Mouse (Mus musculus) kidney, postnatal 14 days (tissue): ENCODE data around the gene Lipe.
"Not testable (repeated sequence)": the region's sequence is repeated elsewhere in the genome, so short reads cannot be mapped to it uniquely, and the experiment has no call there.

Source experiments
- DNase-seq: peaks from one replicate; pipeline ENCODE4 v3.0.0; 2022; ENCODE audit warnings: mixed read lengths

The Lipe gene

DNA sequence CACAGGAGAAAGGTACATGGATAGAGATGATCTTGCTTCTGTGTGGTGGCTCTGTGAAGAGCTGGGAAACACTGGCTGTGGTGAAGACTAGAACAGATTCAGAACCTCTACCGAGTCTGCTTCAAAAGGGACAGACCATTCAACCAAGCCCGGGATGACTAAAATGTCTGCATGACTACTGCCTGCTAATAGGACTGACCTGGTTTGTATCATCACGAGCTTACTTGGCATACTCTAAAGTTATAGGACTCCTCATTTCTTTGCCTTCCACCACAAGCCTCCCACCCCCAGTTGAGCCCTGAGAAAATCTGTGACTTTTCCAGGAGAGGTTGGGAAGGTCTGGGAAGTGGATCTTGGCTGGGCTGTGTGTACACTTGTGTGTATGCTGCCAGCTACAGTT is 13.4 kb upstream of the Lipe start:
- no peak for DNase-seq

DNA sequence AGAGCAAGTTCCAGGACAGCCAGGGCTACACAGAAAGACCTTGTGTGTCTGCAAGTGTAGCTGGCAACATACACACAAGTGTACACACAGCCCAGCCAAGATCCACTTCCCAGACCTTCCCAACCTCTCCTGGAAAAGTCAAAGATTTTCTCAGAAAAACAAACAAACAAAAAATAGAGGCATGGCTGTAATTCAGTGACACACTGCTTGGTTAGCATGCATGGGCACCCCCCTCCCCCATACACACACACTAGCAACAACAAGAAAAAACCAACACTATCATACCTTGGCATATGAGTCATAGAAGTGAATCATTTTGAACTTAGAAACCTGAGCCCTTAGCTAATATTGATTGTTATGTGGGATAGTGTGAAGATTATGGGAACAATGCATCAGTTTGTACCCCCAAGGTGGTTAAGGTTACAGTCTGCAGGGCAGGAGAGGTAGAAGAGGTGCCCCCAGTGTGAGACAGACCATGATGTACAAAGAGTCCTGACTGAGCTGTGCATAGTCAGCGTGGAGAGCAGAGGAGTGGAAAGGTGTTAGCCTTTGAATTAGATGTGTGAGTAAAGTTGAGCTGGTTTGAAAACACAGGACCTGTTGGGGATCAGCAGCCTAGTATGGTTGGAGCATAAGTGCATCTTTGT is 12.6 kb upstream of the Lipe start:
- DNase-seq = no peak

GRCm38 (mm10) chr7:25409114-25409760 is 10.7 kb upstream of the Lipe start:
- DNase-seq = no peak

GRCm38 (mm10) chr7:25406468-25406867 is 8.0 kb upstream of the Lipe start:
- DNase-seq = no peak

- DNase-seq = peak; percentile 86
These were observed 4.2 kb upstream of the Lipe start for GRCm38 (mm10) chr7:25402671-25403101.

DNA sequence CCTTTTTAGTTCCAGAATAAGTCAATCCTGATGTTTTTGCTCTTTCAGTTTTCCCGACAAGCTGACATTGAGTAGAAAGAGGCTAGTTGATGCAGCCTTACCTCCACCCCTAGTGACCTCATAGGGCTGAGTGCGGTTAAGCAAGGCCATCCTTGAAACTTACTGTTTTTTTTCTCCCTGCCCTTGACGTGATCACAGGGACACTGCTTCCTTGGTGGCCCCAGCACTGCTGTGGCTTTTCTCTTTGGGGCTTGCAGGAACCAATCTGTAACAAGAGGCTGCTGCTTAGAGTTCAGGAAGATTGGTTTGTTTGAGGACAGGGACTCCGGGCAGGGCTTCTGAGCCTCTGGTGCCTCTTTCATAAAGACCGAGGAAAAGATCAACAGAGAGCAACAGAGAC is 3.5 kb upstream of the Lipe start:
- no peak for DNase-seq

DNA sequence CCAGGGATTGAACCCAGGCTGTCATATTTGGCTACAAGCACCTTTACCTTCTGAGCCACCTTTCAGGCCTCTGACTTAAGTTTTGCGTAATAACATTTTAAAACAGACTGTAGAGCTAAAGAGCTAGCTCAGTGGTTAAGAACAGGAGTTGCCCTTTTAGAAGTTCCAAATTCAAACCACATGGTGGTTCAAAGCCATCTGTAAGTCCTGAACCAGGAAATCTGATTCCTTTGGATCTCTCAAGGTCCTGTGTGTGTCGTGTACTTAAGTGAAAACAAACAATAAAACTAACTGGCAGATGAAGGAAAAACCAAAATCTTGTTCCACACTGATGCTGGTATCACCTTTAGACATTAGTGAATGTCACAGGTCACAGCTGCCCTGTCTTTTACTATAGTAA is 3.0 kb upstream of the Lipe start:
- DNase-seq = no peak

GRCm38 (mm10) chr7:25399028-25399427 is 518 bp upstream of the Lipe start:
- DNase-seq = not testable (repeated sequence)

DNA sequence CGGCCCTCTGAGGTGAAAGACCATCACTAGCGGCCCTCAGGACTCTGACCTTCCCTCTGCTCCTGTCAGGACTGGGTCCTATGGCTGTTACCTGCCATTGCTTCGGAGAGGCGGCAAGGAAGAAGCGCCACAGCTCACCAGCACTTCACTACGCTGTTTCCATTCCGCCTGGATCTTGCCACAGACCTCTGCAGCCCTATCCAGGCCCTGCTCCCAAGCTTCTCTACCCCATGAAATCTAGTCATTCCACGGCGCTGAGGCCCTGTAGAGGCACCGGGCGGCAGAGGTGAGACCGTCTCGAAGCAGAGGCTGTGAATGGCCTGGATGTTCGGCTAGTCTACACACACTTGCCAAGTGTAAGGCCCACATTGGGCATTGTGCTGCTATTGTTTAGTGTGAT is 1.9 kb downstream of the Lipe start:
- no peak for DNase-seq

DNA sequence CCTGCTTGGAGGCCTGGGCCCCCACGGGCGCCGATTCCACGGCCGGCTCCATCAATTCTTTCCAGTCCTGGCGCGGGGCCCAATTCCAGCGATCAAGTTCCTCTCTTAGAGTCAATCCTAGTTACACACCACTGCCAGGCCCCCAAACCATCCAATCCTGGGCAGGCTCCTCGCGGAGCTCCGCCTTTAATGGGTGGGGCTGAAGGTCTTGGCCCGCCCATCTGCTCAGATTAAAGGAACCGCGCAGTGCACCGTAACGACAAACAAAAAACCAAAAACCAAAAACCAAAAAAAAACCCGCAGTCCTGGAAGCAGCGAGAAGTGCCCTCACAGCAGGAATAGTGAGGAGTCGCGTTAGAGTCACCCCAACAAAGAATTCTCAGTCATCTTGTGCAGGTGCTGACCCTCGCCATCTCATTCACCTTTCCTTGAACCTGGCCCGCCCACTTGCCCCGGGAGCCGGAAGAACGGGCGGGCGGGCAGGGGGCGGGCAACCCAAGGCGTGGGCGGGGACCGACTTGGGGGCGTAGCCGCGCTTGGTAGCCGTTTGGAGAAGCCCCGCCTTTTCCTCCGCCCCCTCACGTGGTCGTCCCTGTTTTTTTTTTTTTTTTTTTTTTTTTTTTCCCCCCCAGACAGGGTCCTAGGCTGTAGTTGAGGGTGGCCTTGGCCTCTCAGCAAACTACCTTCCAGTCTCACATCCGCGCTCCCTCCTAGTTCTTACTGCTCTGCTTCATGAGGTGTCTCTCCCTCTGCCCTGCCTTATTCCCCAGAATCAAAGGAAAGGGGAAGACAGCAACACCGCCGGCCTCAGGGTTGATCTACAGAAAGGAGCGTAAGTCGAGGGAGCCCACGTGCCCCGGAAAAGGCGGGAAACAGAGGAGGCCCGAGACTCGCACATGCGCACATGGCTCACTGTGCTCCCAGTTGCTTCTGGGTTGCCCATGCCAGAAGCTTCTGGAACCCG is 2.7 kb downstream of the Lipe start:
- peak; percentile 97 for DNase-seq

GRCm38 (mm10) chr7:25395186-25395557 is 3.3 kb downstream of the Lipe start:
- DNase-seq = no peak

DNA sequence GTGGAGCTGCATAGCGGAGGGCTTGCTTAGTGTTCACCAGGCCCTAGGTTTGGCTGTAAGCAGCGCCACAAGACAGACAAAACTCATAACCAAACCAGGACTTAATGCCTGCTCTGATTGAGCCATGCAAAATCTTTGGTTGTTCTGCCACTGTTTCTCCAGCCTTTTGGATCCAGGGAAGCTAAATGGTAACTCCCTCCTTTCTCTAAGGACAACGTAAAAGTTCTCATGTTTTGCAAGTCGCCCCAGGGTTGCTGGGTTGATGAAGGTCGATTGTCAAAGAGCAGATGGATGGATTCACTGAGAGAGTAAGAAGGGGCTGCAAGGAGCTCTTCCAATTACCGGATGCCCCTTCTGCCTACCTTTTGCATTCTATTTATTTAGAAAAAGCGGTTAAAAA is 3.8 kb downstream of the Lipe start:
- no peak for DNase-seq

GRCm38 (mm10) chr7:25393451-25394210 is 4.9 kb downstream of the Lipe start:
- DNase-seq = no peak

- DNase-seq = no peak
These were observed 5.7 kb downstream of the Lipe start for GRCm38 (mm10) chr7:25392851-25393250.

DNA sequence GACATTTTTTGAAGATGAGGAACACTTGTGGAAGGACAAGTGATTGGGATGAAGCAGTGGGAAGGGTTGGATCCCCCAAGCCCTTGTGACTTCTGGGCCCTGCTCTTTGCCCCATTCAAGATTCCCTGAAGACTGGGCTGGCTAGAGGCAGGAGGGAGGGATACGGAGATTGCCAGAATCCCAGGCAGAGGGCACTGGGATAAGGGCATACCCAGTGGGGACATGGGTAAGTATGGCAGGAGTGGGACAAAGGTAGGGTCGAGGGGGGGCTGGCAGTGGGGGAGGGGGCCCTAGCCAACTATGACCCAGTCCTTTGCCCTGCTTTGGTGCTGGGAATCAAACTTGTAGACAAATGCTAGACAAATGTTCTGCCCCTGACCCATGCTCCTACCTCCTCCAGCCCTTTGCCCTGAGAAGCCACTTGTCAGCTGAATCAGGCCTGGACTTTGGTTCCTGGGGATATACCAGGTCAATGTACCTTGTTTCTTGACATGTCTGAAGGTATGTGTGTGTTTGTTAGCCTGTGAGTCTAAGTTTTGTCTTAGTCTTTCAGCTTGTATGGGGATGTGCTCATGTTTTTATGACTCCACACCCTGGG is 6.6 kb downstream of the Lipe start:
- peak; percentile 52 for DNase-seq

GRCm38 (mm10) chr7:25390986-25391385 is 7.5 kb downstream of the Lipe start:
- no peak for DNase-seq

DNA sequence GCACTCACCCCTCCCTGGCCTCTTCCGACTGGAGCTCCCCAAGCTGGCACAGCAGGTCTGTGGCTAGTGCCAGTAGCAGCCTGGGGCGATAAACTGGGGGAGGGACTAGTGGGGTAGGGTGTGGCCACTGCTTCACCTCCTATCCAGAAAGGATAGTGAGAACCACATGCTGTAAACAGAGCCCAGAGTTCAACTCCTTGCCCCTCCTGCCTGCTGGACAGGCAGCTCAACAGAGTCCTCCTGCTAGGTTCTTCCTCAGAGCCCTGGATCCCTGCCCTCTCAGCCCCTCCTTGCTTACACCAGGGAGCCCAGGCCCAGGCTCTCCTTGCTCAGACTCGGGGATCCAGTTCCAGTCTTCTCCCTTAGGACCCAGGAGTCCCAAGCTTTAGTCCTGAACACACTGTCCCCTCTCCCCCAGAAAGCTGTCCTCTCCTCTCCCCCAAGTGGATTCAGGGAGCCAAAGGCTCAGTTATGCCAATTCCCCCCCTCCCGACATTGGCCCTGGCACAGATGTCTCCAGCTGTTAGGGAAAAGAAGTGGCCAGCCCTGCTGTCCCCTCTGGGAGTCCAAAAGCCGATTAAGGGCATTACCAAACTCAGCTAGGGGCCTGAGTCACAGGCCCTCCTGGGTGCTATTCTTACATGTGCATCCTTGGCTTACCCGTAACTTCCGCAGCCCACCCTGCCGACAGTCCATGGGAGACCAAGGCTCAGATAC is 8.3 kb downstream of the Lipe start:
- peak; percentile 80 for DNase-seq

GRCm38 (mm10) chr7:25388916-25389315 is 9.6 kb downstream of the Lipe start:
- no peak for DNase-seq

DNA sequence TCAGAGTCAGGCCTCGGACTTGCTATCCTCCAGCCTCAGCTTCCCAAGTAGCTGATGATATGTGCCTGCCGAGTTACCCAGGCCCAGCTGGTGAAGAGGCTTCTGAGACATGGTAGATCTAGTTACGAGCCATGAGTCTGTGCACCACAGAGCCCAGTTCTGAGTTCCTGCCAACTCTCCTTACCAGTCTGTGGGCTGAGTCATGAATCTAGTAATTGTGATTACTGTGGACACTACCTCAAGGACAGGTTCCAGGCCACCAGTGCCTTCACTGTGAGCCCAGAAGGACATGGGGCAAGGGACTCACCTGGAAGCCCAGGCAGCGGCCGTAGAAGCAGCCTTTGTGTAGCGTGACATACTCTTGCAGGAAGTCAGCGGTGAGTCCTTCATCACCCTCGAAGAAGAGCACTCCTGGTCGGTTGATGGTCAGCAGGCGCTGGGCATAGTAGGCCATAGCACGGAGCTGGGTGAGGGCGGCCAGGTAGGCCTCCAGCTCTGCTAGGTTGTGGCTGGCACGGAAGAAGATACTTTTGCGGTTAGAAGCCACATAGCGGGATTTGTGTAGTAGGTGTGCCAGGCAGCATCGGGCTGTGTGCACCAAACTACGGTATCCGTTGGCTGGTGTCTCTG is 10.6 kb downstream of the Lipe start:
- no peak for DNase-seq

DNA sequence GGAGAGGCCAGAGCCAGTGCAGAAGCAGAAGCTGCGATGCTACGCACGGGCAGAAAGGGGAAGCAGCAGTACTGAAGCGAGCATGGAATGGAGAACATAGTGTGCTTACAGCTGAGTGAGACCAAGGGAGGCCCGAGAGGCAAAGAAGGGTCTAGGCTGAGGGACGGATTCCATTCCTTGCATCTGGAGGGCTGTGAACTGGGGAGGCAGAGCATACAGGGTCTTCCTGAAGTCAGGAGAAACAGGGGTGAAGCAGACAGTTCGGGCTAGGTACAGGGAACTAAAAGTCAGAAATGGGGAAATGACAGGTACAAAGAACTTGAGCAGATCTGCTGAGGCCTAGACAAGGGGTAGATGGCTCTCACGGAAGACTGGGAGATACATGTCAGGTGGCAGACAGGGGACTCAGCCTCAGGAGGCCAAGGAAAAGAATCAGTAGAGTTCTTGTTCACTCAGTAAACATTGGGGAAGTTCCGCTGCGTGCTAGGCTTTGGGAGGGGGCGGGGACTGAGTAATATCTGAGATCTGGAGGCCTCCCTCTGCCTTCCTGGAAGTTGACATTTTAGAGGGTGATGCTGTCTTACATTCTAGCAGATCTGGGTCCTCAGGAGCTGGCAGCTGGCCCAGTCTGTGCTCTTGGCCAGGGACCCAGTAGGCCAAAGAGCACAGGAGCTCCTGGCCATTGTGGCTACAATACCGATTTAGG is 12.5 kb downstream of the Lipe start:
- peak; percentile 93 for DNase-seq

DNA sequence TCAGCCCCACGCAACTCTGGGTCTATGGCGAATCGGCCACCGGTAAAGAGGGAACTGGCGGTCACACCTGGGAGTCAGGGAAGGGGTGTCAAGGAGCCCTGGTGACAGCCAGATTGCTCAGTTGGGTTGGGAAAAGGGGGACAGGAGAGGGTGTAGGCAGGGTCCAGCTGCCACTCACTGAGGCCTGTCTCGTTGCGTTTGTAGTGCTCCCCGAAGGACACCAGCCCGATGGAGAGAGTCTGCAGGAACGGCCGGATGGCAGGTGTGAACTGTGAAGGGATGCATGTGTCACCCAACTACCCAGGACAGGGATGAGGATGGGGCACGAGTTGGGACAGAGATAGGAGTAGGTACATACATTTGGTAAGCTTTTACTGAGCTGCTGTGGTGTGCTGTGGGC is 13.3 kb downstream of the Lipe start:
- no peak for DNase-seq
